9 mouse cellular contexts compared by ENCODE assay signal in genomic region chr1:92696848-92697247, GRCm38 (mm10). TPM values are rescaled to one million over a fixed set of nuclear protein-coding genes. Genes with fewer than 3 reads are reported as not detected.
A peak's percentile ranks its signal among the peaks of the same experiment; 100 is the strongest.
DNase-seq lines count a peak whose midpoint lies in the region; ATAC-seq and TF ChIP-seq lines count a peak whose summit lies in the region.
"Had no signal": no experiment of that assay in that cellular context is flagged by ENCODE, and none has a peak within 500 bp of the region (broad histone marks: within the 10 kb centered on the region; RNA-seq: fewer than 3 reads in every experiment).

No protein-coding gene starts in this region.

- no peaks in the 10 kb centered on the region for H3K9me3 ChIP-seq in kidney, embryonic 16.5 days (ENCODE audit: low read length)
- no peaks in the 10 kb centered on the region for H3K9me3 ChIP-seq in forebrain, embryonic 14.5 days (replicated peaks; ENCODE audit: control insufficient read depth, low read length)
- H3K9me3 ChIP-seq in limb, embryonic 11.5 days (ENCODE audit: control insufficient read depth, low read length): no peaks in the 10 kb centered on the region
- H3K9me3 ChIP-seq: neural tube, embryonic 12.5 days had no signal

- H3K27ac ChIP-seq in kidney, embryonic 16.5 days (ENCODE audit: low read length): no peak overlapping the region
- 0 out of 2 replicates have a peak overlapping the region, but pooled peaks have one; percentile 33 for H3K27ac ChIP-seq in forebrain, embryonic 14.5 days (ENCODE audit: low read depth, low read length)
- no peak overlapping the region for H3K27ac ChIP-seq in limb, embryonic 11.5 days (replicated peaks; ENCODE audit: low read depth, low read length)
- H3K27ac ChIP-seq in testis, adult 2 months (ENCODE audit: control insufficient read depth, insufficient read depth, low read depth, low read length): no peak overlapping the region
- H3K27ac ChIP-seq: neural tube, embryonic 12.5 days had no signal

- no peaks in the 10 kb centered on the region for H3K36me3 ChIP-seq in kidney, embryonic 16.5 days (ENCODE audit: insufficient read depth, low read length)
- H3K36me3 ChIP-seq in forebrain, embryonic 14.5 days (ENCODE audit: control insufficient read depth, insufficient read depth, low read length): no peaks in the 10 kb centered on the region
- H3K36me3 ChIP-seq in limb, embryonic 11.5 days (ENCODE audit: control insufficient read depth, insufficient read depth, low read length): no peaks in the 10 kb centered on the region
- no peaks in the 10 kb centered on the region for H3K36me3 ChIP-seq in testis, adult 2 months (ENCODE audit: control insufficient read depth, insufficient read depth, low read length)
- H3K36me3 ChIP-seq: neural tube, embryonic 12.5 days had no signal

- ATAC-seq in kidney, embryonic 16.5 days (ENCODE audit: low FRiP score, low TSS enrichment): no peak
- ATAC-seq in forebrain, embryonic 14.5 days: peak; percentile 45; the same call in 1 of the 2 replicates
- peak; percentile 64 for ATAC-seq in inflammation-experienced regulatory T-cells, adult 6 months
- ATAC-seq in limb, embryonic 11.5 days (ENCODE audit: insufficient number of reproducible peaks, low FRiP score, low TSS enrichment, low read depth): no peak

- WGBS in kidney, embryonic 16.5 days: 30% methylated on average over 4 of the region's 4 CpGs
- WGBS in forebrain, embryonic 14.5 days: 28% methylated on average over 4 of the region's 4 CpGs
- WGBS in limb, embryonic 11.5 days: 28% methylated on average over 4 of the region's 4 CpGs

- H3K4me1 ChIP-seq in kidney, embryonic 16.5 days (ENCODE audit: insufficient read depth, low read length): peaks cover 19% of the 10 kb centered on the region
- peaks cover 21% of the 10 kb centered on the region for H3K4me1 ChIP-seq in forebrain, embryonic 14.5 days (ENCODE audit: control insufficient read depth, insufficient read depth, low read length)
- H3K4me1 ChIP-seq in limb, embryonic 11.5 days (ENCODE audit: control insufficient read depth, insufficient read depth, low read length): peaks cover 2% of the 10 kb centered on the region; the same call in 1 of the 2 replicates
- H3K4me1 ChIP-seq in testis, adult 2 months (ENCODE audit: control insufficient read depth, insufficient read depth, low read length): peaks cover 2% of the 10 kb centered on the region; the same call in 1 of the 2 replicates

- TF ChIP-seq CTCF in testis, adult 2 months (IDR thresholded peaks at IDR 0.05; ENCODE audit: control insufficient read depth, insufficient read depth, insufficient replicate concordance, low read depth, low read length): peak; percentile 83; the same call in 1 of the 2 replicates

- H3K27me3 ChIP-seq in kidney, embryonic 16.5 days (ENCODE audit: insufficient read depth, low read length): 0 out of 2 replicates have a peak, but pooled peaks cover 2% of the 10 kb centered on the region
- no peaks in the 10 kb centered on the region for H3K27me3 ChIP-seq in forebrain, embryonic 14.5 days (replicated peaks; ENCODE audit: control insufficient read depth, insufficient read depth, low read length)
- no peaks in the 10 kb centered on the region for H3K27me3 ChIP-seq in limb, embryonic 11.5 days (ENCODE audit: control insufficient read depth, insufficient read depth, low read length)
- H3K27me3 ChIP-seq in testis, adult 2 months (ENCODE audit: control insufficient read depth, insufficient read depth, low read length): no peaks in the 10 kb centered on the region
- H3K27me3 ChIP-seq: neural tube, embryonic 12.5 days had no signal

- H3K4me3 ChIP-seq in kidney, embryonic 16.5 days (ENCODE audit: low read length): no peak overlapping the region
- H3K4me3 ChIP-seq in forebrain, embryonic 14.5 days (ENCODE audit: low read depth, low read length): no peak overlapping the region
- no peak overlapping the region for H3K4me3 ChIP-seq in limb, embryonic 11.5 days (ENCODE audit: low read depth, low read length)
- no peak overlapping the region for H3K4me3 ChIP-seq in testis, adult 2 months (ENCODE audit: control insufficient read depth, low read depth, low read length)
- H3K4me3 ChIP-seq: neural tube, embryonic 12.5 days had no signal

- H3K9ac ChIP-seq in kidney, embryonic 16.5 days (replicated peaks; ENCODE audit: low read length): no peak overlapping the region
- no peak overlapping the region for H3K9ac ChIP-seq in forebrain, embryonic 14.5 days (ENCODE audit: low read length)
- no peak overlapping the region for H3K9ac ChIP-seq in limb, embryonic 11.5 days (ENCODE audit: low read length)
- H3K9ac ChIP-seq: neural tube, embryonic 12.5 days had no signal

- TF ChIP-seq POLR2A in testis, adult 2 months (IDR thresholded peaks at IDR 0.05; ENCODE audit: control insufficient read depth, low read depth, low read length): no peak

- DNase-seq in kidney, adult 18-20 months: peak; percentile 71
- DNase-seq in c-Kit-positive CD71-positive TER-119-positive erythroid progenitor cells, embryonic 14.5 days (ENCODE audit: low spot score): peak; percentile 42
- DNase-seq in forebrain, embryonic 14.5 days (ENCODE audit: low spot score): peak; percentile 93
- peak; percentile 94 for DNase-seq in limb, embryonic 11.5 days (ENCODE audit: low spot score)
- DNase-seq in natural killer cell, adult 2 months (ENCODE audit: low spot score in 2 of 2): peak; percentile 66 to 77

- no peak overlapping the region for H3K4me2 ChIP-seq in kidney, embryonic 16.5 days (replicated peaks; ENCODE audit: low read depth, low read length)
- H3K4me2 ChIP-seq in forebrain, embryonic 14.5 days (ENCODE audit: low read length): no peak overlapping the region
- H3K4me2 ChIP-seq in limb, embryonic 11.5 days (ENCODE audit: low read depth, severe bottlenecking): no peak overlapping the region
- H3K4me2 ChIP-seq: neural tube, embryonic 12.5 days had no signal

RNA-seq across cellular contexts. Expression of gene Otos, which starts 48.2 kb away (rescaled TPM):
- 0.64 and 0.72 TPM in 2 replicates for polyA plus RNA-seq in kidney, embryonic 16.5 days (2015; fragmentation: Nextera tagmentation; extraction: Ambion mirVana)
- 0.11 TPM in 1 of 2 replicates, not detected in the other for polyA plus RNA-seq in forebrain, embryonic 14.5 days (2014; fragmentation: Nextera tagmentation; extraction: Ambion mirVana)
- polyA plus RNA-seq in inflammation-experienced regulatory T-cells, adult 6 months (2017; shearing (Covaris generic)): 1 to 10 TPM in 2 of 3 experiments, under 1 TPM in 1; 0.64 to 2.5 (median 1.7) TPM
- 0.10 TPM in 1 of 2 replicates, not detected in the other for polyA plus RNA-seq in limb, embryonic 11.5 days (2014; fragmentation: Nextera tagmentation; extraction: Ambion mirVana)
- polyA plus RNA-seq in testis, adult 2 months (2012; rRNA removed): not detected in 2 replicates
- polyA plus RNA-seq: neural tube, embryonic 12.5 days had no signal

RNA-seq across cellular contexts. Expression of gene Cops9, which starts 55.1 kb away (rescaled TPM):
- polyA plus RNA-seq in kidney, embryonic 16.5 days (2015; fragmentation: Nextera tagmentation; extraction: Ambion mirVana): 369 and 396 TPM in 2 replicates
- 509 and 677 TPM in 2 replicates for polyA plus RNA-seq in forebrain, embryonic 14.5 days (2014; fragmentation: Nextera tagmentation; extraction: Ambion mirVana)
- polyA plus RNA-seq in inflammation-experienced regulatory T-cells, adult 6 months (2017; shearing (Covaris generic)): 100 to 1,000 TPM; 205 to 272 (median 248) TPM
- polyA plus RNA-seq in limb, embryonic 11.5 days (2014; fragmentation: Nextera tagmentation; extraction: Ambion mirVana): 368 and 378 TPM in 2 replicates
- polyA plus RNA-seq in testis, adult 2 months (2012; rRNA removed): 246 and 258 TPM in 2 replicates

Comparison
In these comparisons a context has a peak if more than half of its experiments do, and no peak if none do; other contexts are left out.
1. DNase-seq: peak in every context shown above with its lines; median percentile 94 in limb, embryonic 11.5 days; 93 in forebrain, embryonic 14.5 days; 72 in natural killer cell, adult 2 months; 71 in kidney, adult 18-20 months; 42 in c-Kit-positive CD71-positive TER-119-positive erythroid progenitor cells, embryonic 14.5 days.
2. ATAC-seq: peak in forebrain, embryonic 14.5 days (single experiment) and inflammation-experienced regulatory T-cells, adult 6 months (single experiment); none in kidney, embryonic 16.5 days (single experiment) and limb, embryonic 11.5 days (single experiment).